Mouse (Mus musculus) natural killer cell, adult 2 months (primary cell): Measurements from ENCODE around the gene Cacng4.

Source experiments
- DNase-seq, 2 experiments: peaks; one replicate each; pipeline ENCODE4 v3.0.0; 2022; ENCODE audit warnings: low spot score in 2 of 2

The Cacng4 gene

GRCm38 (mm10) chr11:107794547-107795269, at the start of gene Cacng4:
Gene Cacng4 (minus strand): TSS chr11:107794557.
- no peak for DNase-seq

- DNase-seq = no peak
Measured at GRCm38 (mm10) chr11:107833351-107834040, 39.1 kb upstream of the Cacng4 start.

- DNase-seq = no peak
Measured at GRCm38 (mm10) chr11:107817196-107817595, 22.8 kb upstream of the Cacng4 start.

GRCm38 (mm10) chr11:107812941-107813648, 18.7 kb upstream of the Cacng4 start:
- no peak for DNase-seq

GRCm38 (mm10) chr11:107812429-107812828, 18.1 kb upstream of the Cacng4 start:
- no peak for DNase-seq

GRCm38 (mm10) chr11:107808508-107808907, 14.2 kb upstream of the Cacng4 start:
- no peak for DNase-seq

- no peak for DNase-seq
Measured at GRCm38 (mm10) chr11:107806058-107806457, 11.7 kb upstream of the Cacng4 start.

GRCm38 (mm10) chr11:107801946-107802345, 7.6 kb upstream of the Cacng4 start:
- DNase-seq = no peak

GRCm38 (mm10) chr11:107799331-107799730, 5.0 kb upstream of the Cacng4 start:
- DNase-seq = no peak

- DNase-seq = no peak
Measured at GRCm38 (mm10) chr11:107796346-107796745, 2.0 kb upstream of the Cacng4 start.

- DNase-seq = no peak
Measured at GRCm38 (mm10) chr11:107795384-107796035, 1.2 kb upstream of the Cacng4 start.

GRCm38 (mm10) chr11:107794103-107794493, 259 bp downstream of the Cacng4 start:
- DNase-seq = no peak

- DNase-seq = no peak
Measured at GRCm38 (mm10) chr11:107793200-107794102, 906 bp downstream of the Cacng4 start.

- no peak for DNase-seq
Measured at GRCm38 (mm10) chr11:107792136-107792535, 2.2 kb downstream of the Cacng4 start.

- no peak for DNase-seq
Measured at GRCm38 (mm10) chr11:107785761-107786160, 8.6 kb downstream of the Cacng4 start.

GRCm38 (mm10) chr11:107785288-107785687, 9.1 kb downstream of the Cacng4 start:
- no peak for DNase-seq

GRCm38 (mm10) chr11:107783861-107784754, 10.2 kb downstream of the Cacng4 start:
- DNase-seq = no peak

- no peak for DNase-seq
Measured at GRCm38 (mm10) chr11:107782591-107782990, 11.8 kb downstream of the Cacng4 start.

GRCm38 (mm10) chr11:107778859-107779258, 15.5 kb downstream of the Cacng4 start:
- no peak for DNase-seq

- DNase-seq = no peak
Measured at GRCm38 (mm10) chr11:107777487-107777886, 16.9 kb downstream of the Cacng4 start.
